Comparison of ENCODE assay signal across 1 mouse cellular context in the genomic region with DNA sequence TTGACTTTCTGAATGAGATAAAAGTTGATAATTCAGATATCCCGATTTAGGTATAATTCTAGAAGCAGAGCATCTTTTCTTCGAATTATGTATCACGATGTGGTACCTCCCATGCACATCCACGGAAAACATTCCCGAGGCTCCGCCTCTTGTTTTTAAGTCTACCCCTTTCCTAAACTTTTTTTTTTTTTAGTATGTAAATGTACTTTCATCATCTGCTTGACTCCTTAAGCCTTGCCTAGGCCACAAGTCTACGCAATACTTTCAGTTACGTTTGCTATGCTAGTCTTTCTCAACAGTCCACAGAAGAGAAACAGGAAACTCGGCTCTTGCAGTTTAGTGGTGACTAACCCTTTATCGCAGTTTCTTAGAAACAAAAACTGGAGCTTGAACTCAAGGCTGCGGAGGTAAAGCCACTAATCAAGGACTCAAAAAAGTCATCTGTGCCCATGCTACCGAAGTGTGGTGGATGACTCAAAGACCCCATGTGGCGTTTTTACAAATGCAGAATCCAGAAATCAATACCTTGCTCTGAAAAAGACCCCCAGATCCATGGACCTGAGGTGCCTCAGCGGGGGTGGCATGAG.
TF ChIP-seq lines count a peak whose summit lies in the region.

No protein-coding gene starts in this region.

TF ChIP-seq in MEL, 35 proteins besides CTCF, POLR2A, EP300 and RAD21 (continued from another document):
- TF ChIP-seq SIN3A (IDR thresholded peaks at IDR 0.05; ENCODE audit: low read length): peak; percentile 80; the same call in 1 of the 2 replicates
- no peak for TF ChIP-seq ZC3H11A (IDR thresholded peaks at IDR 0.05; ENCODE audit: low read depth, low read length)
- peak; percentile 44; the same call in 1 of the 2 replicates for TF ChIP-seq TCF12 (IDR thresholded peaks at IDR 0.05; ENCODE audit: low read depth, low read length)
- peak; percentile 65; the same call in 1 of the 2 replicates for TF ChIP-seq CHD1 (IDR thresholded peaks at IDR 0.05; ENCODE audit: low read depth, low read length)
- TF ChIP-seq RCOR1 (IDR thresholded peaks at IDR 0.05; ENCODE audit: low read depth, low read length): 0 out of 2 replicates have a peak, but pooled peaks have one; percentile 30
- TF ChIP-seq ELF1 (IDR thresholded peaks at IDR 0.05; ENCODE audit: low read depth, low read length): 0 out of 2 replicates have a peak, but pooled peaks have one; percentile 16
- no peak for TF ChIP-seq MAZ (IDR thresholded peaks at IDR 0.05; ENCODE audit: low read depth, low read length)
- peak; percentile 60 for TF ChIP-seq MYB (IDR thresholded peaks at IDR 0.05; ENCODE audit: low read depth, low read length)
- TF ChIP-seq JUND (IDR thresholded peaks at IDR 0.05; ENCODE audit: low read depth, low read length): peak; percentile 61; the same call in 1 of the 2 replicates
- TF ChIP-seq ETS1 (IDR thresholded peaks at IDR 0.05; ENCODE audit: low read depth, low read length): peak; percentile 87
- no peak for TF ChIP-seq POLR2AphosphoS2 (IDR thresholded peaks at IDR 0.05; ENCODE audit: low read length)
- 0 out of 2 replicates have a peak, but pooled peaks have one; percentile 6 for TF ChIP-seq SMC3 (IDR thresholded peaks at IDR 0.05; ENCODE audit: low read depth, low read length)
